Mouse (Mus musculus): ENCODE measurements around the gene Gdf9. TPM values are rescaled to one million over a fixed set of nuclear protein-coding genes. Genes with fewer than 3 reads are reported as not detected.
"Not testable (repeated sequence)": the region's sequence is repeated elsewhere in the genome, so short reads cannot be mapped to it uniquely, and the experiment has no call there.

Gdf9 gene
- polyA plus RNA-seq, 1 experiment from 2014 or later = 1.2 TPM

- no peak overlapping the region for H3K9ac ChIP-seq (ENCODE audit: low read length)
- peaks cover 22% of the 10 kb centered on the region for H3K4me1 ChIP-seq (ENCODE audit: control insufficient read depth, insufficient read depth, low read length)
- ATAC-seq (replicated peaks; ENCODE audit: extremely low read depth, insufficient read depth, low FRiP score) = no peak
- H3K4me2 ChIP-seq (ENCODE audit: low read depth, low read length) = no peak overlapping the region
- H3K4me3 ChIP-seq (ENCODE audit: low read length) = no peak overlapping the region
- H3K27me3 ChIP-seq (ENCODE audit: control insufficient read depth, insufficient read depth, low read length) = no peaks in the 10 kb centered on the region
- H3K36me3 ChIP-seq (ENCODE audit: control insufficient read depth, insufficient read depth) = peaks cover 13% of the 10 kb centered on the region
- peak overlapping the region; percentile 48 for H3K27ac ChIP-seq (ENCODE audit: low read length)
- 36% methylated on average over 3 of the region's 3 CpGs for WGBS
- H3K9me3 ChIP-seq (replicated peaks; ENCODE audit: control insufficient read depth, low read length) = no peaks in the 10 kb centered on the region
Observed at GRCm38 (mm10) chr11:53425251-53425650, 5.6 kb upstream of the Gdf9 start.

- no peak overlapping the region for H3K9ac ChIP-seq (ENCODE audit: low read length)
- no peaks in the 10 kb centered on the region for H3K9me3 ChIP-seq (replicated peaks; ENCODE audit: control insufficient read depth, low read length)
- H3K4me1 ChIP-seq (ENCODE audit: control insufficient read depth, insufficient read depth, low read length) = peaks cover 22% of the 10 kb centered on the region
- no peak overlapping the region for H3K4me2 ChIP-seq (ENCODE audit: low read depth, low read length)
- WGBS = 80% methylated on average over 6 of the region's 6 CpGs
- H3K36me3 ChIP-seq (ENCODE audit: control insufficient read depth, insufficient read depth) = peaks cover 13% of the 10 kb centered on the region
- no peak for ATAC-seq (replicated peaks; ENCODE audit: extremely low read depth, insufficient read depth, low FRiP score)
- H3K27ac ChIP-seq (ENCODE audit: low read length) = no peak overlapping the region
- no peaks in the 10 kb centered on the region for H3K27me3 ChIP-seq (ENCODE audit: control insufficient read depth, insufficient read depth, low read length)
- H3K4me3 ChIP-seq (ENCODE audit: low read length) = no peak overlapping the region
Observed at GRCm38 (mm10) chr11:53425711-53426255, 5.0 kb upstream of the Gdf9 start.

- not testable (repeated sequence) for H3K4me2 ChIP-seq (ENCODE audit: low read depth, low read length)
Observed at GRCm38 (mm10) chr11:53426914-53427313, 3.9 kb upstream of the Gdf9 start.

GRCm38 (mm10) chr11:53427993-53428715 lies 2.7 kb upstream of the Gdf9 start:
- no peak overlapping the region for H3K4me3 ChIP-seq (ENCODE audit: low read length)
- peaks cover 9% of the 10 kb centered on the region for H3K36me3 ChIP-seq (ENCODE audit: control insufficient read depth, insufficient read depth)
- peaks cover 20% of the 10 kb centered on the region for H3K4me1 ChIP-seq (ENCODE audit: control insufficient read depth, insufficient read depth, low read length)
- no peak overlapping the region for H3K27ac ChIP-seq (ENCODE audit: low read length)
- H3K27me3 ChIP-seq (ENCODE audit: control insufficient read depth, insufficient read depth, low read length) = no peaks in the 10 kb centered on the region
- H3K9ac ChIP-seq (ENCODE audit: low read length) = no peak overlapping the region
- WGBS = 86% methylated on average over 3 of the region's 3 CpGs
- no peaks in the 10 kb centered on the region for H3K9me3 ChIP-seq (replicated peaks; ENCODE audit: control insufficient read depth, low read length)
- no peak overlapping the region for H3K4me2 ChIP-seq (ENCODE audit: low read depth, low read length)
- ATAC-seq (replicated peaks; ENCODE audit: extremely low read depth, insufficient read depth, low FRiP score) = no peak

More at GRCm38 (mm10) chr11:53426914-53427313, 3.9 kb upstream of the Gdf9 start:
- H3K9ac ChIP-seq (ENCODE audit: low read length); H3K36me3 ChIP-seq (ENCODE audit: control insufficient read depth, insufficient read depth); H3K4me3 ChIP-seq (ENCODE audit: low read length); H3K9me3 ChIP-seq (replicated peaks; ENCODE audit: control insufficient read depth, low read length); H3K27me3 ChIP-seq (ENCODE audit: control insufficient read depth, insufficient read depth, low read length); ATAC-seq (replicated peaks; ENCODE audit: extremely low read depth, insufficient read depth, low FRiP score); H3K27ac ChIP-seq (ENCODE audit: low read length): not testable (repeated sequence)
- H3K4me1 ChIP-seq (ENCODE audit: control insufficient read depth, insufficient read depth, low read length) = peaks cover 26% of the 10 kb centered on the region
- WGBS = 55% methylated on average over 3 of the region's 3 CpGs

GRCm38 (mm10) chr11:53428716-53429057 lies 2.1 kb upstream of the Gdf9 start:
- no peak overlapping the region for H3K4me2 ChIP-seq (ENCODE audit: low read depth, low read length)
- 91% methylated on average over 5 of the region's 5 CpGs for WGBS

GRCm38 (mm10) chr11:53429182-53429581 lies 1.6 kb upstream of the Gdf9 start:
- H3K27ac ChIP-seq (ENCODE audit: low read length) = no peak overlapping the region
- no peaks in the 10 kb centered on the region for H3K27me3 ChIP-seq (ENCODE audit: control insufficient read depth, insufficient read depth, low read length)
- H3K9me3 ChIP-seq (replicated peaks; ENCODE audit: control insufficient read depth, low read length) = no peaks in the 10 kb centered on the region
- peaks cover 19% of the 10 kb centered on the region for H3K4me1 ChIP-seq (ENCODE audit: control insufficient read depth, insufficient read depth, low read length)
- H3K36me3 ChIP-seq (ENCODE audit: control insufficient read depth, insufficient read depth) = peaks cover 9% of the 10 kb centered on the region
- no peak for ATAC-seq (replicated peaks; ENCODE audit: extremely low read depth, insufficient read depth, low FRiP score)
- peak overlapping the region; percentile 89; the same call in 1 of the 2 replicates for H3K4me2 ChIP-seq (ENCODE audit: low read depth, low read length)
- H3K4me3 ChIP-seq (ENCODE audit: low read length) = no peak overlapping the region; the same call in 1 of the 2 replicates
- no peak overlapping the region for H3K9ac ChIP-seq (ENCODE audit: low read length)

More at GRCm38 (mm10) chr11:53428716-53429057, 2.1 kb upstream of the Gdf9 start:
- Histone ChIP-seq H3K9me3 (replicated peaks; ENCODE audit: control insufficient read depth, low read length) (no peaks in the 10 kb centered on the region), H3K9ac (ENCODE audit: low read length) (no peak overlapping the region), H3K4me1 (ENCODE audit: control insufficient read depth, insufficient read depth, low read length) (peaks cover 19% of the 10 kb centered on the region), H3K36me3 (ENCODE audit: control insufficient read depth, insufficient read depth) (peaks cover 9% of the 10 kb centered on the region), H3K27ac (ENCODE audit: low read length) (no peak overlapping the region), H3K27me3 (ENCODE audit: control insufficient read depth, insufficient read depth, low read length) (no peaks in the 10 kb centered on the region), H3K4me3 (ENCODE audit: low read length) (no peak overlapping the region)
- no peak for ATAC-seq (replicated peaks; ENCODE audit: extremely low read depth, insufficient read depth, low FRiP score)

- Histone ChIP-seq H3K9me3 (replicated peaks; ENCODE audit: control insufficient read depth, low read length) (no peaks in the 10 kb centered on the region), H3K27me3 (ENCODE audit: control insufficient read depth, insufficient read depth, low read length) (no peaks in the 10 kb centered on the region), H3K4me3 (ENCODE audit: low read length) (peak overlapping the region; percentile 96), H3K36me3 (ENCODE audit: control insufficient read depth, insufficient read depth) (peaks cover 9% of the 10 kb centered on the region), H3K9ac (ENCODE audit: low read length) (peak overlapping the region; percentile 97), H3K4me2 (ENCODE audit: low read depth, low read length) (peak overlapping the region; percentile 89), H3K4me1 (ENCODE audit: control insufficient read depth, insufficient read depth, low read length) (peaks cover 13% of the 10 kb centered on the region), H3K27ac (ENCODE audit: low read length) (peak overlapping the region; percentile 94)
- ATAC-seq (replicated peaks; ENCODE audit: extremely low read depth, insufficient read depth, low FRiP score) = peak; percentile 43
- under 1% methylated on average over 34 of the region's 34 CpGs for WGBS
Observed at GRCm38 (mm10) chr11:53430300-53430669, 538 bp upstream of the Gdf9 start.

- peak overlapping the region; percentile 89 for H3K4me2 ChIP-seq (ENCODE audit: low read depth, low read length)
- peaks cover 9% of the 10 kb centered on the region for H3K36me3 ChIP-seq (ENCODE audit: control insufficient read depth, insufficient read depth)
- H3K27ac ChIP-seq (ENCODE audit: low read length) = peak overlapping the region; percentile 94
- H3K9ac ChIP-seq (ENCODE audit: low read length) = peak overlapping the region; percentile 58
- H3K27me3 ChIP-seq (ENCODE audit: control insufficient read depth, insufficient read depth, low read length) = no peaks in the 10 kb centered on the region
- no peaks in the 10 kb centered on the region for H3K9me3 ChIP-seq (replicated peaks; ENCODE audit: control insufficient read depth, low read length)
- ATAC-seq (replicated peaks; ENCODE audit: extremely low read depth, insufficient read depth, low FRiP score) = peak; percentile 4; the same call in 1 of the 2 replicates
- WGBS = 16% methylated on average over 9 of the region's 9 CpGs
- H3K4me1 ChIP-seq (ENCODE audit: control insufficient read depth, insufficient read depth, low read length) = peaks cover 12% of the 10 kb centered on the region
- H3K4me3 ChIP-seq (ENCODE audit: low read length) = peak overlapping the region; percentile 96
Observed at GRCm38 (mm10) chr11:53431347-53432056, 679 bp downstream of the Gdf9 start.

GRCm38 (mm10) chr11:53433057-53433456 lies 2.2 kb downstream of the Gdf9 start:
- Histone ChIP-seq H3K4me3 (ENCODE audit: low read length) (no peak overlapping the region), H3K4me1 (ENCODE audit: control insufficient read depth, insufficient read depth, low read length) (peaks cover 12% of the 10 kb centered on the region), H3K4me2 (ENCODE audit: low read depth, low read length) (no peak overlapping the region), H3K9me3 (replicated peaks; ENCODE audit: control insufficient read depth, low read length) (no peaks in the 10 kb centered on the region), H3K27ac (ENCODE audit: low read length) (no peak overlapping the region), H3K36me3 (ENCODE audit: control insufficient read depth, insufficient read depth) (peaks cover 9% of the 10 kb centered on the region), H3K9ac (ENCODE audit: low read length) (no peak overlapping the region), H3K27me3 (ENCODE audit: control insufficient read depth, insufficient read depth, low read length) (no peaks in the 10 kb centered on the region)
- WGBS = 39% methylated on average over 6 of the region's 6 CpGs
- no peak for ATAC-seq (replicated peaks; ENCODE audit: extremely low read depth, insufficient read depth, low FRiP score)
